Mouse (Mus musculus) embryonic stem cell, embryonic (primary cell): Measurements from ENCODE around the gene Zfpl1.

Experiments used
- CTCF ChIA-PET, 4 experiments: fragments of 300-600 bp in 2 of 4; fragments of 350-600 bp in 2 of 4; sonication (Branson Sonifier 250); formaldehyde crosslinking; loops; one replicate each; lab custom pipeline; 2022; ENCODE audit warnings: inconsistent platforms in 2 of 4; lab: Charles Lee
- POLR2A ChIA-PET, 4 experiments: fragments of 300-600 bp in 2 of 4; fragments of 350-600 bp in 2 of 4; sonication (Branson Sonifier 250); formaldehyde crosslinking; loops; one replicate each; lab custom pipeline; 2022; ENCODE audit warnings: antibody characterized with exemption in 4 of 4, inconsistent platforms in 1 of 4; lab: Charles Lee

The Zfpl1 gene

DNA sequence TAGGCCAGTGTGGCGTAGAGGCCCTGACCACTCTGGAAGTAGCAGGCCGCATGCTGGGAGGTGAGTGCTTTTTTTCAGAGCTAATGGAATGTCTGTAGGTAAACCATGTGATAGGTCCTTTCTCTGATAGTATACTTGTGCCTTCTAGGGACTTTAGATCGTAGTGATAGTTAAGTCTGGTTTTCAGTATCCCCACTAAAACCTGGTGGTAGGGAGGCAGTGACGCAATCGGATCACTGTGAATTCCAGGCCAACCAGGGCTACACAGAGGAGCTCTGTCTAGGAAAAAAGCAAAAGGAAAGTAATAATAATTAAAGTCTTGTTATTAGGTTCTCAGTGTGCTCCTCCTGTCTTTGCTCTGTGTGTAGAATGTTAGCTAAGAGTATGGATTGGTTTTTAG lies 26.2 kb downstream of the Zfpl1 start:
- ChIA-PET CTCF (interaction anchor here in 1 of 4 experiments (0.9 to 1.4 kb wide), 2 partner anchors 9 to 272 kb away, joined by 3 to 10 read pairs; partner anchors contain the start of gene Tm7sf2), POLR2A (interaction anchor here in 3 of 4 experiments (0.6 to 47.9 kb wide), 28 partner anchors 0 to 548 kb away, joined by 3 to 1520 read pairs (median 4); partner anchors contain the start of genes Cdca5 (in 3 of the 3), Zfpl1 (in 3 of the 3), Gm28374 (in 2 of the 3) and Syvn1 (in 2 of the 3))

DNA sequence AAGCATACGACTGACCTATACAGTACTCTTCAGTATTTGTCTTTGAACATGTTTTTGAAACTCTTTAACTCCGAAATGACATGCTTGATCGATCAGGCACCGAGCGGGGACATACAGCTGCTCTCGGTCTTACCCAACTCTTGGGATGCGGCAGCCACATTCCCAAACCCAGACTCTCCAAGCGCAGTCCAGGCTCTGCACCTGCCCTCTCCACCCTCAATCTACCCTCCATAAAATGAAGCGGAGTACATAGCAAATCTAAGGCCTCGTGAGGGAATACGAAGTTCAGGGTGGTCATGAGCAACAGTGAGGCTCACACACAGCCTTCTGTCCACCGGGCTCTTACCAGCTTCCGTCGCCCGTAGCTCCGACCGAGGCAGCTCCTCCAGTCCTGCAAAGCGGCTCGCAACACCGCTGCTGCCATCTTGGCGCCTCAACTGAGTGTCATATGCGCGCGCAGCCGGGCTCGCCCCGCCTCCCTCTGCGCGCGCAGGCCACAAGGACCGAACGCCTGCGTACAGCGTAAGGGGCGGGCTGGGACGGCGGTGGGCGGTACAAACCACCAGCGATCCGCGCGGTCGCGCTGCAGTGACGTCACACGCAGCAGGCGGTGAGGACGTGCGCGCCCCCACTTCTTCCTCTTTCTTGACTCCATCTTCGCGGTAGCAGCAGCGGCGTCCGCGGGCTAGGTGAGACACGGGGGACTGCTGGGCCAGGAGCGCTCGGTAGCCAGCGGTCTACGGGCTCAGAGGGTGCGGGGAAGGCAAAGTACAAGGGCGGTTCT lies 27.3 kb downstream of the Zfpl1 start, which contains the start of the genes Mrpl49 and Fau:
TSS of gene Mrpl49 (minus strand) at position 473 of the 784 bp plus-strand sequence.
TSS of gene Fau (plus strand) at position 532 of the 784 bp plus-strand sequence.
- ChIA-PET POLR2A (interaction anchor here (0.5 to 47.9 kb wide), 45 partner anchors 1 to 568 kb away, joined by 3 to 1520 read pairs (median 4); partner anchors contain the start of genes Cdca5 (in 3 of the 4), Syvn1 (in 3 of the 4), Zfpl1 (in 3 of the 4) and Gm28374 (in 2 of the 4)), CTCF (interaction anchor here in 2 of 4 experiments (0.6 to 0.9 kb wide), 3 partner anchors 14 to 271 kb away, joined by 3 to 4 read pairs (median 3); no protein-coding TSS in a partner anchor)

DNA sequence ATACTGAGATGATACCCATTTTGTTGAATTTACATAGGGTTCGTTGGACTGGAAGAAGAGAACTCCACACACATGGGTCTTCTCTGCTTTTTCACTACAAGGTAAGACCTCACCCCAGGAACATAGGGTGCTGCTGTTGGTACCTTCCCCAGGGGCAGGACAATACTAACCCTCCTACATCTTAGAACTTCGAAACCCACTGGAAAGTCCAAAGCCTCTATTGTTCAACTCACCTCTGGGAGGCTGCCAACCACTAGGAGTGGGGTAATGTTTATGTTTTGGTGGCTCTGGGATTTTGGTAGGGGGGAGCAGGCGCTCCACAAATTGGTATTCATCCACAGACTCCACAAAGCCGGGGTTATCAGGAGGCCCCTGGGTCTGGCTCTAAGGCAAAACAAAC lies 28.1 kb downstream of the Zfpl1 start:
- CTCF ChIA-PET: interaction anchor here in 1 of 4 experiments (0.6 kb wide), 2 partner anchors 179 to 544 kb away, joined by 4 to 5 read pairs; no protein-coding TSS in a partner anchor
- POLR2A ChIA-PET: interaction anchor here (0.6 to 47.9 kb wide), 31 partner anchors 2 to 527 kb away, joined by 3 to 1520 read pairs (median 4); partner anchors contain the start of genes Cdca5 (in 3 of the 4), Zfpl1 (in 3 of the 4), Gm28374 (in 2 of the 4) and Snx15 (in 2 of the 4)

DNA sequence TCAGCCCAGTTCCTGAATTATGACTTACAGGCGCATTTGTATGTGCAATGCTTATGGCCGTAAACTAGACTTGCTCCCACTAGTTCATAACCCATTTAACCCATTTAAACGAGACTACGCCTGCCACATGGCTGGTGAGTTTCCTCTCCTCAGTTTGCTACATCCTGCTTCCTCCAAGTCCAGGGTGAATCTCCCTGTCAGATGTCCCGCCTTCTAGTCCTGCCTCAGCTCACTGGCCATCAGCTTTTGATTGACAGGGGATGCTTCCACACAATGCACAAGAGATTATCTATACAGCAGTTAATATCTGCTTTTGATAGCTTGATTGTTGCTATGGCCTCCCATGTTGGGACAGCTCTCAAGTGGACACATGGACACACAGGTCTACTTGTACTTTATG lies 30.5 kb downstream of the Zfpl1 start:
- ChIA-PET POLR2A (interaction anchor here in 3 of 4 experiments (0.5 to 47.9 kb wide), 22 partner anchors 6 to 391 kb away, joined by 3 to 1520 read pairs (median 4); partner anchors contain the start of genes Cdca5 (in 3 of the 3), Tm7sf2 (in 3 of the 3), Zfpl1 (in 3 of the 3) and Gm28374 (in 2 of the 3)), CTCF (interaction anchor here in 2 of 4 experiments (0.8 to 1.6 kb wide), 2 partner anchors 13 kb away, joined by 3 to 8 read pairs; partner anchors contain the start of gene Tm7sf2 (in 1 of the 2))

DNA sequence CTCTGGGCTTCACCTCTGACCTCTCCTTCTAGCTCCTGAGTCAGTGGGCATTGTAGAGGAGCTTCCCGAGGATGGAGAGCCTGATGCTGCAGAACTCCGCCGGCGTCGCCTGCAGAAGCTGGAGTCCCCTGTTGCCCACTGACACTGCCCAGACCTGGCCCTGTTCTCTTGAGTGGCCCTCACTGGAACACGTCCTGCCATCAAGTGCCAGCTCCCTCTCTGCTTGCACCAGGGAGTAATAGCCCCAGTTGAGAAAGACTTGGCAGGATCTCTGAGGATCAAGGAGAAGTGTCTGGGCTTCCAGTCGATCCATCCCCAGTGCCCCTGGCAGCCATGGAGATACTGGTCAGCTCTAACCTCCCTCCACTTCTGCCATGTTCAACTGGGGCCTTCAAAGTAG lies 32.2 kb downstream of the Zfpl1 start:
- POLR2A ChIA-PET: interaction anchor here in 3 of 4 experiments (0.6 to 47.9 kb wide), 36 partner anchors 8 to 248 kb away, joined by 3 to 1520 read pairs (median 4); partner anchors contain the start of genes Cdca5 (in 3 of the 3), Tm7sf2 (in 3 of the 3), Vps51 (in 3 of the 3) and Gm28374 (in 2 of the 3)
- CTCF ChIA-PET: interaction anchor here in 2 of 4 experiments (0.9 to 1.7 kb wide), 2 partner anchors 14 to 179 kb away, joined by 3 to 6 read pairs; no protein-coding TSS in a partner anchor

DNA sequence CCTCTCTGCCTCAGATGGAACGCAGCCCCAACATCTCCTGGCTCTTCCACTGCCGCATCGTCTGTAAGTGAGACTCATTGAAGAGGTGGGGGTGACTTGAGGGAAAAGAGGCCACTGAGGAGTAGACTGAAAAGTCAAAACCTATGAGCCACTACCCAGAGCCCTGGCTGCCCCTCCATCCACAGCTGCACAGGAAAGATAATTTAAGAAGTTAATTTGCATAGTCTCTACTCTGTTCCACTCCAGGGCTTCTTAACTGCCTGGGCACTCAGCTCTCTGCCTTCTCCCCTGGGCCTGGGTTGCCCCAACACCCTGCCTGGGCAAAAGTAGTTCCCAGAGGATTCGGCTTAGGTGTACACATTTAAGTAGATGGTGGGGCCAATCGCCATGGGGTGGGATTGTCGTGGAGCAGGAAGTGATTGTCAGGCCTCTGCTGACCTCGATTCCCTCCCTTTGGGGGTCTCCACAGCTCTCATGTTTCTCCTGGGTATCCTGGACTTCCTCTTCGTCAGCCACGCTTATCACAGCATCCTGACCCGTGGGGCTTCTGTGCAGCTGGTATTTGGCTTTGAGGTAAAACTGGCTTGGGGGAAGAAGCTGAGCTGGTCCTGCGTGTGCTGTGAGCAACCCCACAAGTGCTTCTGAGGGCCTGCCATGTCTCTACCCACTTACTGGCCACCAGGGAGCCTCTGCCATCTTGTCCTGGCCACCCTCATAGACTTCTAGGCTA lies 35.9 kb downstream of the Zfpl1 start:
- ChIA-PET CTCF (interaction anchor here in 1 of 4 experiments (0.5 kb wide), 1 partner anchor 41 kb away, joined by 5 read pairs; no protein-coding TSS in a partner anchor), POLR2A (interaction anchor here in 3 of 4 experiments (0.6 to 47.9 kb wide), 6 partner anchors 27 to 486 kb away, joined by 3 to 1520 read pairs (median 14); partner anchors contain the start of genes Cdca5 (in 2 of the 3), Gm28374 (in 2 of the 3), Tm7sf2 (in 2 of the 3) and Tmem262 (in 2 of the 3))

DNA sequence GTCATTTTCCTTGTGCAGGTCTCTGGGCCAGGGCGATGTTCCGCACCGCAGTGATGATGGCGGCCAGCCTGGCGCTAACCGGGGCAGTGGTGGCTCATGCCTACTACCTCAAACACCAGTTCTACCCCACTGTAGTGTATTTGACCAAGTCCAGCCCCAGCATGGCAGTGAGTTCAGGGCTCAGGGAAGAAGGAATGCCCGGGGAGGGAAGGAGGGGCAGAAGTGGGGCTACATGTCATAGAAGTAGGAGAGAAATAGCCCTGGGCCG lies 36.9 kb downstream of the Zfpl1 start:
- ChIA-PET CTCF (no interaction called here), POLR2A (interaction anchor here in 3 of 4 experiments (0.7 to 47.9 kb wide), 7 partner anchors 10 to 104 kb away, joined by 3 to 1520 read pairs (median 17); partner anchors contain the start of genes Cdca5 (in 2 of the 3), Fau (in 2 of the 3), Mrpl49 (in 2 of the 3) and Zfpl1 (in 2 of the 3))

DNA sequence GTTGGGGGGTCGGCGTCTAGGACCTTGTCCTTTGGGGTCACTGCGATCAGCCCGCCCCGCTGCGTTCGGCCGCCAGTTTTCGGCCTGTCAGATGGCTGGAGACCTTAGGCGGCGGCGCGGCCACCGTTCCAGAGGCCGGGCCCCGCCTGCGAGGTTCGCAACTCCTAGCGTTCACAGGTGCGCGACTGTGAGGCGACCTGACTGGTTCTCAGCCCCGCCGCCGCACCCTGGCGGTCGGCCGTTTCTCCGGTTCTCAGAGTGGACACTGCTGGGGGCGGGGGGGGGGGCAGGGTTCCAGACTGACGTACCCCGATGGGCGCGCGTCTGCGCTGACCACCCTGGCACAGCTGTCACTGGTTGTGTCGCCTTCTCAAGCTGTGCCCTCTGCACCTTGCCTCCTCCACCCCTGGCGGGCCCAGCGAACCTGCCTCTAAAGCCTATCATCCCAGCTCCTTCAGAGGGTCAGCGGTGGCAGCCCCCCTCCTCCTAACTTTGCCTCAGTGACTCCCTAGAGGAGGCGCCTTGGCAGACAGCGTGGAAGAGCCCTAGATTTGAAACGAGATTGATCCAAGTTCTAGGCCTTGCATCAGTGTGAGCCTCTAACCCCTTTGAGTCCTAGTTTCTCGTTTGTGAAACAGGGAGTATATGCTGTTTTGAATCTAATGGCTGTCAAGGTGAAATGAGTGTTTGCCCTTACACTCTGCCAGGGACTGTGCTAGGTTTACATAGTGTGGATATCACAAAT lies 37.4 kb downstream of the Zfpl1 start:
- ChIA-PET CTCF (interaction anchor here in 3 of 4 experiments (0.6 to 2.1 kb wide), 3 partner anchors 40 to 287 kb away, joined by 4 to 12 read pairs (median 4); no protein-coding TSS in a partner anchor), POLR2A (interaction anchor here (0.7 to 47.9 kb wide), 30 partner anchors 7 to 557 kb away, joined by 3 to 1520 read pairs (median 8); partner anchors contain the start of genes Znhit2 (in 3 of the 4), Cdca5 (in 2 of the 4), Fau (in 2 of the 4) and Mrpl49 (in 2 of the 4))

DNA sequence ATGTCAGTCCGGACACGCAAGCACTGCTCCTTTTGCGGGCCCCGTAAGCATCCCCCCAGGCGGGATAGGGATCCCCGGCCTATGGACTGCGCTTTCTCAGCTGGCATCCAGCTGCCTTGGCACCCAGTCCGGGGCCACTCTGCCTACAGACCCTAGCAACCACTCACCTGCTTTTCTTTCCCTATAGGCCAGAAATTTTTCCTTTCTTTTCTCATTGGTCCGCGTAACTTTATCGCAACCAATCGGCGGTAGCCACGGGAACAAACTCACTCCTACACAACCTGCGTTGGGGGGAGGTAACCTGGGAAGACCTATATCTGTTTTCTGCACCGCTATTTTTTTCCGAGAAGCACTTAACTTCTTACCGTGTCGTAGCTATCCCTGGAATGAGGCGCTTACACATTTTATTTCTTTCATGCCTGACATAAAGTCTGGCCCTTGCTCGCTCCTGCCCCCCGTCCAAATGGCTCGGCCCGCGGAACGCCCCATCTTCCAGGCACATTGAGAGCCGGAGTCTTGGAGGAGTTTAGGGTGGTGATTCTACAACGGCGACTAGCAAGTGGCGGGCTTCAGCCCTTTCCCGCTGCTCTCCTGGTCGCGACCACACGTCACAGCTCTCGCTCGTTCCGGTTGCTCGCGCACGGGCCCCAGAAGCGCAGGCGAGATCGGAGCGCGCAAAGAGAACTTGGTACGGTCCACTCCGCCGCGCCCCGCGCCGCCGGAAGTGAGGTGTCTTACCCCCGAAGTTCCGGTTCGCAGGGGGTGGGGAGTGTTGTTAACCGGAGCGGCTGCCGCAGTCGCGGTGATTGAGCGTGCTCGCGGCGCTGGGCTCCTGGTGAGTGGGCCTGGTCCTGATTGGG lies 38.2 kb downstream of the Zfpl1 start, which contains the start of gene Syvn1:
TSS of gene Syvn1 (plus strand) at position 283 of the 860 bp plus-strand sequence.
- POLR2A ChIA-PET: interaction anchor here (0.6 to 47.9 kb wide), 94 partner anchors 8 to 623 kb away, joined by 3 to 1520 read pairs (median 4); partner anchors contain the start of genes Capn1 (in 4 of the 4), Fau (in 3 of the 4), Mrpl49 (in 3 of the 4) and Pola2 (in 3 of the 4)
- CTCF ChIA-PET: interaction anchor here in 3 of 4 experiments (0.6 to 2.1 kb wide), 25 partner anchors 9 to 541 kb away, joined by 3 to 12 read pairs (median 4); partner anchors contain the start of genes Arl2 (in 1 of the 3), Capn1 (in 1 of the 3), Pola2 (in 1 of the 3) and Tm7sf2 (in 1 of the 3)

DNA sequence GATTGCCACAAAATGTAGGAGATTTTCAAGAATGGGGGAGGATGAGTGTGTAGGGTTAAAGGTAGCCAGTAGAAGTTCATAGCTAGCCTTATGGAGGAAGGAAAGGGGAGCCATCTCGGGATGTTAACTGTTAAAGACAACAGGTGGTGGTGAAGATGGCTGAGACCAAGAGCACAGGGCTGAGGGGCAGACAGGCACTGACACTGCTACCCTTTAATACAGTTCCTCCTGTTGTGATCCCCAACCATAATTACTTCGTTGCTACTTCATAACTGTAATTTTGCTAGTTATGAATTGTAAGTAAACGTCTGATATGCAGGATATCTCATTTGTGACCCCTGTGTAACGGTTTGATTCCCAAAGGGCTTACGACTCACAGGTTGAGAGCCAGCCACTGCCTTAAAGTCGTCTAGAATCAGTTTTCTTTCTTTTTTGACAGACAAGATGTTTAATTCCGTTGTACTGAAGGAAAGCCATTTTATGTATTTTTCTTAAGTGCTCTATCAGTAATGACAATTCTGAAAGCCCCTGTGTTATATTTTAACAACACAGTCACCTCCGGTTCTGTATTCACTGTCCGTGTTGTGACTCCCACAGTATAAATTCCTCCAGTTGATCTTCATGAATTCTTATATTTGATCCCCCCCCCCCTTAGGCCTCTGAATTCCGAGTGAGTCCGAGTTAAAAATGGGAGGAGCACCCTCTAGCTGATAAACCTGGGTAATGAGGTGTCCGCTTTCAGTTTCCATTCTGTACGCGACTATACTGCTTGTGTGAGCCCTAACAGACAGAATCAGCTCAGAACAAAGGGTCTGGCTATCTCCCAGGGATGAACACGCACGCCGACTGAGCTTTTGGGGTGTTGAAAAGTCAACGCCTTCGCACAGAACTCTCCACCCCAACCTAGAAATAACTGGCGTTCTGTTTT lies 39.1 kb downstream of the Zfpl1 start:
- ChIA-PET CTCF (interaction anchor here (0.6 to 2.1 kb wide), 29 partner anchors 8 to 542 kb away, joined by 3 to 12 read pairs (median 4); partner anchors contain the start of genes Arl2 (in 1 of the 4), Capn1 (in 1 of the 4), Cdca5 (in 1 of the 4) and Pola2 (in 1 of the 4)), POLR2A (interaction anchor here (0.6 to 47.9 kb wide), 91 partner anchors 9 to 622 kb away, joined by 3 to 1520 read pairs (median 5); partner anchors contain the start of genes Capn1 (in 4 of the 4), Fau (in 3 of the 4), Mrpl49 (in 3 of the 4) and Pola2 (in 3 of the 4))

DNA sequence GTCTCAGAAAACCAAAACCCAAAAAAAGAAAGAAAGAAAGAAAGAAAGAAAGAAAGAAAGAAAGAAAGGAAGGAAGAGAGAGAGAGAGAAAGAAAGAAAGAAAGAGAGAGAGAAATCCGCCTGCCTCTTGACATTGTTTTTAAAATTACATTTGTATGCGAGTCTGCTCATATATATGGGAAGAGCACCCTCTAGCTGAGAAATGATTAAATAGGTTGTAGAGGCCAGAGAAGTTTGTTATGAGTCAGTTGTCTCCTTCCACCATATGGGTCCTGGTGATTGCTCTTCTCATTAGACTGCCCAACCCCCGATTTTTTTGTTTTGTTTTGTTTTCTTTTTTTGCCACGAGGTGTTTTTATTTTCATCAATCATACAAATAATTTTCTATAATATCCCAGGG lies 40.7 kb downstream of the Zfpl1 start:
- ChIA-PET CTCF (interaction anchor here (0.5 to 1.7 kb wide), 10 partner anchors 14 to 257 kb away, joined by 3 to 6 read pairs (median 4); partner anchors contain the start of genes Capn1 (in 1 of the 4), Cdca5 (in 1 of the 4), Pola2 (in 1 of the 4) and Zfpl1 (in 1 of the 4)), POLR2A (interaction anchor here in 3 of 4 experiments (0.7 to 47.9 kb wide), 11 partner anchors 11 to 241 kb away, joined by 3 to 1520 read pairs (median 5); partner anchors contain the start of genes Cdca5 (in 2 of the 3), Fau (in 2 of the 3), Mrpl49 (in 2 of the 3) and Tm7sf2 (in 2 of the 3))

DNA sequence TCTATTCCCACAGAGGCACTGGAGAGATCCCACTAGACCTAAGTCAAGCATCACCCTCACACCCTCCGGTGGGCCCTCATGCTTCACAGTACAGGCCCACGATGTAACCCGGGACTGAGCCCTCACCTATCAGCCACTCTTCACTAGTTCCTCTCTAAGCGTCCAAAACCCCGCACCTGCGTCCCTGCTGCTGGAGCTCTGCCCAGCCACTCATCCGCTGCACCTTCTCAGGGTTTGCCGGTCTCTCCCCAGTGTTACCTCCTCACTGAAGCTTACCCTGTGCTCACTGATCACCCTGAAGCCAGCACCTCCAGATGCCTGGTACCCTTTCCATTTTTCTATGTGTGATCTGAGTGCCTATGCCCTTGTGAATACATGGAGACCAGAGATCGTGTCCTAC lies 42.5 kb downstream of the Zfpl1 start:
- ChIA-PET CTCF (interaction anchor here in 2 of 4 experiments (0.6 to 2.1 kb wide), 5 partner anchors 24 to 255 kb away, joined by 3 to 6 read pairs (median 3); partner anchors contain the start of genes Majin (in 1 of the 2) and Tm7sf2 (in 1 of the 2)), POLR2A (interaction anchor here (0.5 to 47.9 kb wide), 22 partner anchors 11 to 291 kb away, joined by 3 to 1520 read pairs (median 3); partner anchors contain the start of genes Capn1 (in 3 of the 4), Cdca5 (in 2 of the 4), Fau (in 2 of the 4) and Mrpl49 (in 2 of the 4))

DNA sequence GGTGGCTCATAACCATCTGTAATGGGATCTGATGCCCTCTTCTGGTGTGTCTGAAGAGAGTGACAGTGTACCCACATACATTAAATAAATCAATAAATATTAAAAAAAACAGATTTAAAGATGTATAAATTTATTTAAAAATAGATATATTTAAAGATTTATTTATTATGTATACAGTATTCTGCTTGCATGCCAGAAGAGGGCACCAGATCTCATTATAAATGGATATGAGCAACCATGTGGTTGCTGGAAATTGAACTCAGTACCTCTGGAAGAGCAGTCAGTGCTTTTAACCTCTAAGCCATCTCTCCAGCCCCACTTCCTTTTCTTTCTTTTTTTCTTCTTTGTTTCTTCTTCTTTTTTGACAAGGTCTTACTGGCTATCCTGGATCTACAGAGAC lies 44.8 kb downstream of the Zfpl1 start:
- ChIA-PET CTCF (interaction anchor here in 1 of 4 experiments (0.6 kb wide), 1 partner anchor 529 kb away, joined by 4 read pairs; no protein-coding TSS in a partner anchor), POLR2A (interaction anchor here in 1 of 4 experiments (0.7 to 47.9 kb wide), 3 partner anchors 13 to 69 kb away, joined by 3 to 1520 read pairs (median 11); partner anchors contain the start of genes AC131692.1, Cdca5, Fau and Gm28374)
